Mouse (Mus musculus) kidney, adult 11 months (tissue): Measurements from ENCODE around the gene Mamdc4.
"Not testable (repeated sequence)": the region's sequence is repeated elsewhere in the genome, so short reads cannot be mapped to it uniquely, and the experiment has no call there.

Experiments
- DNase-seq: peaks from one replicate; pipeline ENCODE4 v3.0.0; 2022

The Mamdc4 gene

DNA sequence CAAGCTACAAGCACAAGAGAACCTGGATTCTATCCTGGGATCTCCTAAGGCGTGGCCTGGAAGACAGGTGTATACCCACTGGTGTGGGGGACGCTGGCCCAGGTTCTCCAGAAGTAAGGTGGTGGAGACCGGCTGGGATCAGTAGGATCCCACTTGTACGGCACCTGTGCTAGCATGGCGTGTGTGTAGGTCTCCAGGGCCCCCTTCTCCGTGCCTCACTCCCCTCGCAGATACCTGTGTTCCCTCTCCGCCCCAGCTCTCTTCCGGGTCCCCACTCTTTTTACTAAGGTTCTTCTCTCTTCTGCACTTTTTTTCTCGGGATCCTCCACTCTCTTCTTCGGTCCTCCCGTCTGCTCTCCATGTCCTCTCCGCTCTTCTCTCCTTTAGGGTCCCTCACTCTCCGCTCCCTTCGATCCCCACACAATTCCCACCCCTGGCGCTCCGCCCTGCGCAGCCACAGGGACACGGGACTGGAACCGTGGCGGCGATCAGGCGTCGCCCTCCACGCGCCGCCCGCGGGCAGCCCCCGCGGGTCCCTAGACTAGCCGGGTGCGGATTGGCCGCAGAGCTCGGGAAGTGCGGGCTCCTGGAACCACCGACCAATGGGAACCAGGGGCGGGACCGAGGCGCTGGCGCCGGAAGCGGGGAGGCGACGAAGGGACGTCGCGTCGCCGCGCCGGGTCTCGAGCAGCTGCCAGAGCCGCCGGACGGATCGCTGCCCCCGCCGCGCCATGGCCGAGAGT lies 17.3 kb downstream of the Mamdc4 start, which contains the start of gene Edf1:
Gene Edf1, plus strand, starts transcription at position 627 of the 743 bp plus-strand sequence.
- peak; percentile 94 for DNase-seq

DNA sequence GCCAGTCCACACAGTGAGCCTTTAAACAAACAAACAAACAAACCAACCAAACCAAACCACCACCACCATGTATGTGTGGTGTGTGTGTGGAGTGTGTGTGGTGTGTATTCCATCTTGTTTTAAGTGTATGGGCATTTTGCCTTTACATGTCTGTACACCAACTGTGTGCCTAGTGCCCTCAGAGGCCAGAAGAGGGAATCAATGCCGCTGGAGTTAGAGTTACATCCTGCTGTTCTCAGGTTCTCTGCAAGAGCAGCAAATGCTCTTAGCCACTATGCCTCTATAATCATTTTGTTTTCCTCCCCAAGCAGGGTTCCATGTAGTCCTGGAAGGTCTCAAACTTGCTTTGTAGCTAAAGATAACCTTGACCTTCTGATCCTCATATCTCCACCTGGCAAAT lies 18.3 kb downstream of the Mamdc4 start:
- DNase-seq = no peak

DNA sequence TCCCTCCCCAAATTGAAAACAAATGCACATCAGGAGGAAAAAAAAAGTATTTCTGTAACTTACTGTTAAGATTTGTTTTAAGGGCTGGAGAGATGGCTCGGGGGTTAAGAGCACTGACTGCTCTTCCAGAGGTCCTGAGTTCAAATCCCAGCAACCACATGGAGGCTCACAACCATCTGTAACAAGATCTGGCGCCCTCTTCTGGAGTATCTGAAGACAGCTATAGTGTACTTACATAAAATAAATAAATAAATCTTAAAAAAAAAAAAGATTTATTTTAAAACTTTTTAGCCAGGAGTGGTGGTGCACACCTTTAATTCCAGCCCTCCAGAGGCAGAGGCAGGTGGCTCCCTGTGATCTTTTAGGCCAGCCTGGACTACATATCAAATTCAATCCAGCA lies 19.2 kb downstream of the Mamdc4 start:
- DNase-seq = not testable (repeated sequence)

DNA sequence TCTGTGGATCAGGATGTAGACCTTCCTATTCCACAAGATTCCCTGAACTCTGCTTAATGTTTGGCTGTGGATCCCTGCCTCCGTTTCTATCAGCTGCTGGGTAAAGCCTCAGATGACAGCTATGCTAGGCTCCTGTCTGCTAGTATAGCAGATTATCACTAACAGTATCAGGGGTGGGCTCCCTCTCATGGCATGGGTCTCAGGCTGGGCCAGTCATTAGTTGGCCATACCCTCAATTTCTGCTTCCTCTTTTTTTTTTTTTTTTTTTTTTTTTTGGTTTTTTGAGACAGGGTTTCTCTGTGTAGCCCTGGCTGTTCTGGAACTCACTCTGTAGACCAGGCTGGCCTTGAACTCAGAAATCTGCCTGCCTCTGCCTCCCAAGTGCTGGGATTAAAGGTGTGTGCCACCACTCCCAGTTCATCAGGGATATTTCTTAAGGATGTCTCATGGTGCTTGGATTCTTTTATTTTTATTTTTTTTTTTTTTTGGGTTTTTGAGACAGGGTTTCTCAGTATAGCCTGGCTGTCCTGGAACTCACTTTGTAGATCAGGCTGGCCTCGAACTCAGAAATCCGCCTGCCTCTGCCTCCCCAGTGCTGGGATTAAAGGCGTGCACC lies 21.4 kb downstream of the Mamdc4 start:
- not testable (repeated sequence) for DNase-seq

DNA sequence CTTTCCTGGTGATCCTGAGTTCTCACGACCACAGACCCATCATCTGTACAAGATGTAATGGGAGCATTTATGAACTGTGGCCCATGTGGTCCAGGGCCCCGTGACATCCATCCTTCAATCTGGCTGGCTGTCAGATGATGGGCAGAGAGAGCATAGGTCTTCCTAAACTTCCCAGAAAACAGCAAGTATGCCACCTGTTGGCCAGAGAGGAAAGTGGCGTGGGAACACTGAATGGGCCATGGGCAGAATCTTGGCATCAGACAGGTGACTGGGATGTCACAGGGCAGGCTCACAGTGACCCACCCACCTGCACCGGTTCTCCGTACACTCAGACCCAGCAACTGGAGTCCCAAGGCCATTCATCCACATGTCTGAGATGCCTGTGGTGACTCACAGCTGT lies 23.5 kb downstream of the Mamdc4 start:
- peak; percentile 67 for DNase-seq

DNA sequence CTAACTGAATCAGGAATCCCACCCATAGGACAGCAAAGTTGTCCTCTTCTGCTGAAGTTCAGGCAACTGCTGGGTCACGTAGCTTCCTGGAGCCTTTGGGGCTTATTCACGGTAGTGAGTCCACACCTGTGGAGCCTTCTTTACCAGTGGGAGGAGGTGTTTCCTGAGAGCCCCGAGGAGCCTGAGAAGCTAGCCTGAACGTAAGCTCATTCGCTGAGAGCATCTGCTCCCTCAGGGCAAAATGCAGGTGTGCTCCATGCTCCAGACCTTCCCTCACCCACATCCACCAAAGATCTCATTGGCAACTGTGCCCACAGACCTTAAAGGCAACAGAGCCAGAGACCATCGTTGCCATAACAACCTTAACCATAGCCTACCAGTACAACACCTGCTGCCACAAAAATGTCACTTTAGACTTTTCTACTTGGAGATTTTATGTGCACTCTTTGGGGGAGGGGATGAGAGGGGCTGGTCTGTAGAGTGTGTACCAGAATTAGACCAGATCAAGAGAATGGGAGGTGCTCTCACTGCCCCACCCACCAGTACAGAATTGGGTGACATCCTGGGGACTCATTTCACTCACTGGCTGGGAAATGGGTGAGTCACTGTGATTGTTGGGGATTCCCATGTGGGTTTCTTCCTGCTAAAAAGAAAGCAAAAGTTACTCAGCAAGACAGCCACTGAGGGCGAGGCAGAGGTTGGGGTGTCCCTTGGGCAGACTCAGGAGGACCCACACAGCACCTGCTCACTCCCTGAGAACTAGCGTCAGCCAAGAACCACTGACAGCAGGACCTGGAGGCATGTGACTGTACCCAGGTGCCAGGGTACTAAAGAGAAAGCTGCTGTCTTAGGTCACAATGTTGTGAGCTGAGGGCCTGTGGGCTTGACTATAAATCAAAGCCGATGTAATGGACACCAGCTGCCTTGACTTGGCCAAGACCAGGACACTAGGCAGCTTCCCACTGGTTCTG lies 25.3 kb downstream of the Mamdc4 start:
- peak; percentile 16 for DNase-seq

DNA sequence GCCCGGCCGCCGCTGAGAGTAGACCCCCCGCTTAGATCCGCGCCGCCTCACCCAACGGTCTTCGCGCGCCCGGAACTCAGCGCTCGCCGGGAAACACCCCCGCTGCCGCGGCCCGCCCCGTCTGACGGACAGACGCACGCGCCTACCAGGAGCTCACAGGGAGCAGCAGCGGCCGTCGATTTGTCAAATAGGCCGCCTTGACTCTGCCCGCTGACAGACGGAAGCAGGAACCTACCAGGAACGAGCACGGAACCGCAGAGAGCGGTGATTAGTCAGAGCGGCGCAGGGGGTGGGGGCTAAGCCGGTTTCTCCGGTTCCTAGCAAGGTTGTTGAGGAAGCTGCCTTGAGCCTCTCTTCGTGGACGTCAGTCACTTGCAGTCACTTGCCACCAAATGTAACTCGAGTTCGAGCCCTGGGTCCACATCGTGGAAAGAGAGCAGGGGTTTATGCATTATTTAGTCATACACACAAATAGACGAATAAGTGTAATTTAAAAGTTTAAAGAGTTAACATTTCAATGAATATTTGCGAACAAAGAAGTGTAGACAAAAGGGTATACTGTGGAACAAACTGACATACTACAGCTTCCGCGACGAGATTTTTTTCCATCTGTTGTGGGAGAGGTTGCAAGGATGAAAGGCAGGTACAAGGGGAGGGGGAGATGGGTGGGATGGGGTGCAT lies 27.7 kb downstream of the Mamdc4 start, which contains the start of gene Traf2:
Gene Traf2, minus strand, starts transcription at position 130 of the 681 bp plus-strand sequence.
- peak; percentile 99 for DNase-seq

DNA sequence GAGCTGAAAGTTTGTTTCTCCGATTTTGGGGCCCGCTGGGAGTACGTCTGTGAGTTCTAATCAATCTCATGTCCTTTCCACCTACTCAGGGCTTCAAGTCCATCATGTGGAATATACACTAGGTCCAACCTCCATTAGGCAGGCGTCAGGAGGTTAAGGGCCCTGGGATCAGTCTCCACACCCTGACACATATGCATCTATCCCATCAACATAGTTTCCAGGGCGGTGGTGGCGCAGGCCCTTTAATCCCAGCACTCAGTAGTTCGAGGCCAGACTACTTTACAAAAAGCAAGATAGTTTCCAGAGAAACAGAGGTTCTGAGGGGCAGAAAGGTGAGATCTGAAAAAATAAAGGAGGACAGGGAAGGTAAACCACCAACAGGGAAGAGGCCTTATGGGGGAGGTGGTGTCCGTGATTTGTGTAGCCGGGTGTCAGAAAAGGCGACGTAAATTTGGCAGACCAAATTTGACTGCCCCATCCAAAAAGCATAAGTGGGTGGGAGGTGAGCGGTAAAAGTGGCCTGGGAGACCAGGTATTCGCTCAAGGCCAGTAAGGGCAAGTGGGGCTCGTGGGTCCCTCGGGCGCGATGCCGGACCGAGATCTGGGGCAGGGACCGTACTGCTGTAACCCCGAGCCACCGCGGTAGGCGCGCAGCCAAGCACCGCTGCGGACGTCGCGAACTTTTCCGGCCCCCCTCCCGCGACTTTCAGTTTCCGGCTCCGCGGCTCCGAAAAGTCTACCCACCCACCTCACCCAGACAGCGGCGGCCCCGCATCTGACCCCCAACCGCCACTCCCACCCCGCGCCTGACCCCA lies 28.4 kb downstream of the Mamdc4 start:
- DNase-seq = no peak

DNA sequence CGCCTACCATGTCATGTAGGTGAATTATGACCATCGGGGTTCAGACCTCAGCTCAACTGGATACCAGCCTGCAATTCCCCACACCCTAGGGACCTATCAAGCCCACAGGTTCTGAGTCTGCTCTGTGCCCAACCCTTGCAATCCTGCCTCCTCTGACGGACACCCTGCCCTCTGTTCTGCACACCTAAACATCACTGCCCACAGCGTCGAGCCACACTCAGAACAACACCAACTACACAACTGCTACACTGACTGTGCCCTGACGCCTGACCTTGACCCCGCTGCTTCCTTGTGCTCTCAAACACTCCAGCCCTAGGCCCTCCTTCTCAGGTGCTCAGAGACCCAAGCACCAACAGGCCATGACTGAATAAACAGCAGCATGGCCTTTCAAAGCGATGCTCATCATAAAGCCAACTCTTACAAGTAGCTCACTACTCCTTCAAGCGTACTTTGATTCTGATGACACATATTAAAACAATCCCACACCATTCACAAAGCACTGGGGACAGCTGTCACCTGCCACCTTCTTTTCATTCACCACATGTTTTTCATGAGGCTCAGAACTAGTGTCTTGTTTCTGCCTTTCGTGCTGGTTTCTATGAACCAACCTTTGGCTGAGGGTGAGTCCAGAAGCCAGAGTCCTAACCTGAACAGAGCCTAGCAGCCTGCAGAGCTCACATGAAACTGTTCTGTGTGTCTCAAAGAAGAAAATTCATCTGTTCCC lies 32.8 kb downstream of the Mamdc4 start:
- no peak for DNase-seq

DNA sequence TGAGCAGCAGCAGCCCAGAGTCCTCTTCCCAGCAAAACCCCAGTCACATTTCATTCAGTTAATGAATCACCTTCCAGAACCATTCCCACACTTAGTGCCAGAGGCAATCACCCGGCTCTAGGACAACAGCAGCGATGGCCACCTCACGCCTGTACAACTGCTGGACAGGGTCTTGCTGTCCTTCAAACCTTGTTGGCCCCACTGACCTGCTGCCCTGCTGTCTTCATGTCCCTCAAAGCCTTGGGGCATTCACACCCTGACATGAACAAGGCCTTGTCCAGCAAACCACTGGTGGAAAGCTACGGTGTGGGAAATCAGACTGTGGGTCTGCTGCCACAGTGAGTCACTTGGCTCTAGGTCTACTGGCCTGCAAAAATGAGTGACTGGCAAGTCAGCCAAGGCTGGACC lies 34.1 kb downstream of the Mamdc4 start:
- peak; percentile 62 for DNase-seq

DNA sequence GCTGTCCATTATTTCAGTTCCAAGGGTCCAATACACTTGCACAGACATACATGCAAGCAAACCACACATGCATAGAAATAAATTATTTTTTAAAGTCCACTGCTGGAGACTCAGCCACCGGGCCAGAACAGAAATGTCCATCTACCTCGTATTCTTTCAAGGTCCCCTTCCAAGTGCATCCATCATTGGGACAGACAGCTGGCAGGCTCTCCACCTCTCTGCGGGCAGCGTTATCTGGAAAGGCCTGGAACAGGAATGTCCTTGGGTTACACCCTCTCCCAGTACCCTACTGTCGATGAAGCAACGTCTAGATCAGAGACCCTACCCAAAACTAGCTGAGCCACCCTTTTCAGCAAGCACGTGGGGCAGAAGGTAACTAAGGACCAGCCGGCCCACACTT lies 38.1 kb downstream of the Mamdc4 start:
- DNase-seq = no peak

DNA sequence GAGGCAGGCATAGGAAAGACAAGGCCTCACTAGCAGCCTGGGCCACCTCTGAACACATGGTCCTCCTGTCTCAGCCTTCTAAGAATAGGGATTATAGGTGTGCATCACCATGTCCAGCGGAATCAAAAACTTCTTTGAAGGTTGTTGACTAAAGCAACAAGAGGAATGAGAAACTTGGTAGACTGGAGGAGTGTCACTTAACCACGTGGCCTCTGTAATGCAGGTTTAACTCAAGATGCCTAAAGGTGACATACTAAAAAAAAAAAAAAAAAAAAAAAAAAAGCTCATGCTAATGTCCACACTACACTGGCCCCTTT lies 39.8 kb downstream of the Mamdc4 start:
- DNase-seq = no peak

DNA sequence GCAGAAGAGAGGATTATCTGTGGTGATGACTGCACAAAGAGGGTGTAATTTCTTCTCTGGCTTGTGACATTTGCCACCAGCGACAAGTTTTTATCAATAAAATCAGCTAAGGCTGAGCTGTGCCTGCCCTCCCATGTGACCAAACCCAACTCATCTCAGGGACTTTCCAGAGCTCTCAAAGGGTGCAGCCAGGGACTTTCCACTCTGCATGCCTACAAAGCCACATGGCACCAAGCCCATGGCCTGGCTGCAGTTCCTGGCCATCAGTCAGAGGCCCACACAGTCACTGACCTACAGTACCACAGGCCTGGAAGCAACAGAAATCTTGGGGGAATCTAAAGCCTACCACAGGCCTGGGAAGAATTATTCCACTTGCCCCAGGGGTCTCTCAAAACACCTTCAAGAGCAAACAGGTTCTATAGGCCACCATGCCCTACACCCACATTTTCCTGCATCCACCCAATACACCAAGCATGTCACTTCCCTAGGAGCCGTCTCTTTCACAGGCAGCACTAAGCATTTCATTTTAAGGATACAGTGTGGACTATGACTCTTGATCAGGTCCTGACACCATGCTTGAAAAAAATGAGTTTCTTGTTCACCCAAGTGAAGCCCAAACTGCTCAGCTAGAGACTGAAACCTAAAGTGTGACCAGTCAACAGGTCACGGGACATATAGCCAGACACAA lies 40.3 kb downstream of the Mamdc4 start:
- peak; percentile 83 for DNase-seq

DNA sequence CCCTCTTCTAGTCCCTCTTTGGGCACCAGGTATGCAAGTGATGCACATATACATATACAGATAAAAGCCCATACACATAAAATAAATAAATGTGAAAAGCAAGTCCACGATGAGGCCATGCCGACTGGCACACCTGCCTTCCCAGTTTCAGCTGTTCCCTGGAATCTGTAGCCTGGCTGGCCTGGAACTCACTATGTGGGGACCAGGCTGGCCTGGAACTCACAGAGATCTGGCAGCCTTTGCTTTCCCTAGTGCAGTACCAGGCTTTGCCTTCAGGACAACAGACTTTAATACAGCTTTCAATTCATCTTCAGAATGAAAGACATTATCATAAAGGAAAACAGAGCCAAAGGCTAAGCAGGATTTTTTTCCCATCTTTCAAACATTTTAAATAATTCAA lies 40.9 kb downstream of the Mamdc4 start:
- DNase-seq = no peak

DNA sequence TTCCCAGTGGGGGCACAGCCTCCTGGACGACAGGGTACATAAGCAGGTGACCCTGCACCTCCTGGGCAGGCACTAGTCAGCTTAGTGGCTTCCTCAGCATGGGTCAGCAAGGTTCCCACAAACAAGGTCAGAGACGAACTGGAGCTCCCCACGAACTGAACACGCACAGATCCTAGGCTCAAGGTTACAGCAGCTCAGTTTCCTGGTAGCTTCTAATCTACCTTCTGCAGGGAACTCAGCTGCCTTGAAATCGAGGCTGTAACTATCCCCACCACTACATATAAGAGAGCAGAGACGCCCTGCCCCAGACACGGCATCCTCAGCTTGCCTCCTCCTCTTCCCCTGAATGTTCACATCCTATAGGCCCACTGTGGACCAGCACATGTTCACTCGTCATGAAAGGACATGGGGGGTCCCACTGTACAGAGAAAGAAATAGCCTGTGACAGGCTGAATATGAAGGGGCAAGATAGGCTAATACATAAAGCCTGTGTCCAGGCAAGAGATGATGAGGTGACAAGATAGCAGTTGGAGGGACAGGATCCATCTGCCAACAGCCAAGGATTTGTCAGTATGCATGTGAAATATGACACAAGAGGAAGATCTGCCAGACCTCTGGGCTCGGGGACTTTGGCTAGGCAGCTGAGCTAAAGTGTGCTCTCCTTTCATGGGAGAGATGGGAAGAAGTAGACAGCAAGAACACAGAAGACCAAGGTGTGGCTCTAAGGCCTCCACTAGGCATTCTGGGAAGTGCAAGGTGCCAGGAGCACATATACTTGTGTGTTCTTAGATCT lies 47.9 kb downstream of the Mamdc4 start:
- DNase-seq = no peak
